Mouse (Mus musculus): Measurements from ENCODE around the gene Rnf166. TPM values are rescaled to one million over a fixed set of nuclear protein-coding genes. Genes with fewer than 3 reads are reported as not detected.

The Rnf166 gene
- polyA plus RNA-seq, 2 experiments: 47.0 to 80.1 TPM

DNA sequence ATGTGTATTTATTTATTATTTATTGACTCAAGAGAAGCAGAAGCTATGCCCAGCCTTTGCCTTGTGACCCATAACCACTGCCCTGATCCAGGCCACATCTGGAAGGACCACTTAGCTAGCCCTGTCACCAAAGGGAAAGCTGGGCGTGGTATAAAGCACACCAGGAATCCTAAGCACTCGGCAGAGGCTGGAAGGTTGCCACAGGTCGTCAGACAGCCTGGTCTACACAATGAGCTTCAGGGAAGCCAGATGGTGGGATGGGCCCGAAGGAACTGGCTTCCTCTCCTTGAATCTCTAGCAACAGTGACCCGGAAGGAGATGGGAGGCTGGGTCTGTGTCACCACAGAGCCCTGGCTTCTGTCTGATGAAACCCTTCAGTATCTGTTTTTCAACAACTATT lies 52.2 kb downstream of the Rnf166 start:
- ATAC-seq (ENCODE audit: low FRiP score, low read depth) (no peak), DNase-seq (ENCODE audit: low spot score) (peak; percentile 32)
- Histone ChIP-seq H3K4me2 (replicated peaks; ENCODE audit: low read depth, low read length, severe bottlenecking) (no peak overlapping the region), H3K9me3 (ENCODE audit: control insufficient read depth, low read length) (no peaks in the 10 kb centered on the region), H3K27ac (replicated peaks; ENCODE audit: low read depth, low read length) (no peak overlapping the region), H3K4me1 (ENCODE audit: control insufficient read depth, insufficient read depth, low read length) (no peaks in the 10 kb centered on the region), H3K27me3 (ENCODE audit: control insufficient read depth, insufficient read depth, low read length) (no peaks in the 10 kb centered on the region), H3K9ac (ENCODE audit: low read depth, low read length, severe bottlenecking) (no peak overlapping the region), H3K4me3 (replicated peaks; ENCODE audit: low read length) (no peak overlapping the region), H3K36me3 (ENCODE audit: control insufficient read depth, insufficient read depth, low read length) (peaks cover 8% of the 10 kb centered on the region)
- 46% methylated on average over 5 of the region's 5 CpGs for WGBS
- TF ChIP-seq POLR2A (IDR thresholded peaks at IDR 0.05; ENCODE audit: borderline replicate concordance, extremely low read depth, insufficient read depth, insufficient read length): no peak

GRCm38 (mm10) chr8:122423217-122423616 lies 52.6 kb downstream of the Rnf166 start:
- no peak overlapping the region for H3K4me2 ChIP-seq (replicated peaks; ENCODE audit: low read depth, low read length, severe bottlenecking)
- H3K9ac ChIP-seq (ENCODE audit: low read depth, low read length, severe bottlenecking): no peak overlapping the region
- no peak overlapping the region for H3K4me3 ChIP-seq (replicated peaks; ENCODE audit: low read length)
- H3K36me3 ChIP-seq (ENCODE audit: control insufficient read depth, insufficient read depth, low read length): peaks cover 12% of the 10 kb centered on the region
- no peaks in the 10 kb centered on the region for H3K9me3 ChIP-seq (ENCODE audit: control insufficient read depth, low read length)
- DNase-seq (ENCODE audit: low spot score): no peak
- no peak for TF ChIP-seq POLR2A (IDR thresholded peaks at IDR 0.05; ENCODE audit: borderline replicate concordance, extremely low read depth, insufficient read depth, insufficient read length)
- no peaks in the 10 kb centered on the region for H3K27me3 ChIP-seq (ENCODE audit: control insufficient read depth, insufficient read depth, low read length)
- H3K4me1 ChIP-seq (ENCODE audit: control insufficient read depth, insufficient read depth, low read length): no peaks in the 10 kb centered on the region
- ATAC-seq (ENCODE audit: low FRiP score, low read depth): no peak
- H3K27ac ChIP-seq (replicated peaks; ENCODE audit: low read depth, low read length): no peak overlapping the region
- 88% methylated on average over 24 of the region's 24 CpGs for WGBS

GRCm38 (mm10) chr8:122421376-122422070 lies 54.3 kb downstream of the Rnf166 start, which contains the start of gene Il17c:
Il17c (plus strand) TSS chr8:122422020.
- ATAC-seq (ENCODE audit: low FRiP score, low read depth) (no peak), DNase-seq (ENCODE audit: low spot score) (no peak)
- WGBS: 74% methylated on average over 14 of the region's 14 CpGs
- no peak for TF ChIP-seq POLR2A (IDR thresholded peaks at IDR 0.05; ENCODE audit: borderline replicate concordance, extremely low read depth, insufficient read depth, insufficient read length)
- no peaks in the 10 kb centered on the region for H3K9me3 ChIP-seq (ENCODE audit: control insufficient read depth, low read length)
- no peaks in the 10 kb centered on the region for H3K27me3 ChIP-seq (ENCODE audit: control insufficient read depth, insufficient read depth, low read length)
- H3K4me2 ChIP-seq (replicated peaks; ENCODE audit: low read depth, low read length, severe bottlenecking): no peak within 1 kb of the TSS
- H3K4me1 ChIP-seq (ENCODE audit: control insufficient read depth, insufficient read depth, low read length): no peaks in the 10 kb centered on the region
- peaks cover 28% of the 10 kb centered on the region for H3K36me3 ChIP-seq (ENCODE audit: control insufficient read depth, insufficient read depth, low read length)
- no peak within 1 kb of the TSS for H3K4me3 ChIP-seq (replicated peaks; ENCODE audit: low read length)
- no peak within 1 kb of the TSS for H3K9ac ChIP-seq (ENCODE audit: low read depth, low read length, severe bottlenecking)
- no peak within 1 kb of the TSS for H3K27ac ChIP-seq (replicated peaks; ENCODE audit: low read depth, low read length)

DNA sequence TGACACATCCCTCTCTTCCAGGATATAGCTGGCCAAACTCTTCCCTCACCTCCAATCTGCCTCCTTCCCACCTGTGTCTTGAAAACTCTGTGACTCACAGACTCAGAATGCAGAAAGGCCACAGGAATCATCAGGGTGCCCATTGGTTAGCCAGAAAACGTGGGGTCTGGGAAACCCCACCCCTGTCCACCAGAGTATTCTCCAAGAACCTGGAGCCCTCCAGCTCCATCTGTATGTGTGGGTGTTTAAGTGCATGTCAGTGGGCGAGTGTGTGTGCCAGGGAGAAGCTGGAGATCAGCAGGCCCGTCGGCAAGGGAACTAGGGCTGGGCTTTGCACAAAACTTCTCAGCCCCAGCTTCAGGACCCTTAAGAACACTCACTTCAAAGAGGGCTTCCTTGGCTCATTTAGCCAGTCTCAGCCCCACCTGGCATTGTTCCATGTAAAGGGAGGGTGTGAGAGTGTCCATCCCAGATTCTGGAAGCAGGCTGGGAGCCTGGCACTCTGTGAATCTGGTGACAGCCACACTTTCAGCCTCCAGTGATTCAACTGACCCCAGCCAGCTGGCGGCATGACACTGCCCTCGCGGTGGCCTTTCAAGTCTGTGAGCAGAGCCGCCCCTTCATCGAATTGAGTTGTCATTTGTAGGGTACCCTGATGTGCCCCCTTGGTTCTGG lies 55.8 kb downstream of the Rnf166 start:
- H3K27ac ChIP-seq (replicated peaks; ENCODE audit: low read depth, low read length): no peak overlapping the region
- no peaks in the 10 kb centered on the region for H3K27me3 ChIP-seq (ENCODE audit: control insufficient read depth, insufficient read depth, low read length)
- 74% methylated on average over 9 of the region's 9 CpGs for WGBS
- TF ChIP-seq POLR2A (IDR thresholded peaks at IDR 0.05; ENCODE audit: borderline replicate concordance, extremely low read depth, insufficient read depth, insufficient read length): no peak
- no peaks in the 10 kb centered on the region for H3K9me3 ChIP-seq (ENCODE audit: control insufficient read depth, low read length)
- ATAC-seq (ENCODE audit: low FRiP score, low read depth) (no peak), DNase-seq (ENCODE audit: low spot score) (no peak)
- H3K4me3 ChIP-seq (replicated peaks; ENCODE audit: low read length): no peak overlapping the region
- H3K9ac ChIP-seq (ENCODE audit: low read depth, low read length, severe bottlenecking): no peak overlapping the region
- H3K4me1 ChIP-seq (ENCODE audit: control insufficient read depth, insufficient read depth, low read length): no peaks in the 10 kb centered on the region
- H3K36me3 ChIP-seq (ENCODE audit: control insufficient read depth, insufficient read depth, low read length): peaks cover 43% of the 10 kb centered on the region
- H3K4me2 ChIP-seq (replicated peaks; ENCODE audit: low read depth, low read length, severe bottlenecking): no peak overlapping the region

Small RNA genes lying within 50 kb of the gene (microRNA-seq; reads per million reads assigned to microRNA genes)
- not detected for gene Gm24366

Other genes with a start within 250 kb of the Rnf166 start
- gene Zfpm1, start 193.9 kb downstream of the Rnf166 start, polyA plus RNA-seq (2012; rRNA removed): 10.4 and 13.8 TPM in 2 replicates
- gene Zfpm1, start 193.9 kb downstream of the Rnf166 start, polyA plus RNA-seq (2014; fragmentation: Nextera tagmentation; extraction: Ambion mirVana): 1.9 and 2.1 TPM in 2 replicates
- gene Trhr2, start 115.3 kb downstream of the Rnf166 start, polyA plus RNA-seq (2012; rRNA removed): 1.7 and 3.2 TPM in 2 replicates
- gene Trhr2, start 115.3 kb downstream of the Rnf166 start, polyA plus RNA-seq (2014; fragmentation: Nextera tagmentation; extraction: Ambion mirVana): 0.25 TPM in 1 of 2 replicates, not detected in the other
- gene Zc3h18, start 99.5 kb downstream of the Rnf166 start, polyA plus RNA-seq (2012; rRNA removed): 50.9 and 58.1 TPM in 2 replicates
- gene Zc3h18, start 99.5 kb downstream of the Rnf166 start, polyA plus RNA-seq (2014; fragmentation: Nextera tagmentation; extraction: Ambion mirVana): 31.3 and 38.5 TPM in 2 replicates
- 0.49 and 0.92 TPM in 2 replicates for gene Il17c, start 54.0 kb downstream of the Rnf166 start, polyA plus RNA-seq (2012; rRNA removed)
- gene Il17c, start 54.0 kb downstream of the Rnf166 start, polyA plus RNA-seq (2014; fragmentation: Nextera tagmentation; extraction: Ambion mirVana): not detected in 2 replicates
- 108 and 131 TPM in 2 replicates for gene Cyba, start 43.1 kb downstream of the Rnf166 start, polyA plus RNA-seq (2012; rRNA removed)
- 183 and 188 TPM in 2 replicates for gene Cyba, start 43.1 kb downstream of the Rnf166 start, polyA plus RNA-seq (2014; fragmentation: Nextera tagmentation; extraction: Ambion mirVana)
- gene Mvd, start 32.6 kb downstream of the Rnf166 start, polyA plus RNA-seq (2012; rRNA removed): 42.3 and 50.1 TPM in 2 replicates
- gene Mvd, start 32.6 kb downstream of the Rnf166 start, polyA plus RNA-seq (2014; fragmentation: Nextera tagmentation; extraction: Ambion mirVana): 30.9 and 38.2 TPM in 2 replicates
- gene Snai3, start 15.3 kb downstream of the Rnf166 start, polyA plus RNA-seq (2012; rRNA removed): 2.1 and 2.5 TPM in 2 replicates
- gene Snai3, start 15.3 kb downstream of the Rnf166 start, polyA plus RNA-seq (2014; fragmentation: Nextera tagmentation; extraction: Ambion mirVana): 1.2 and 2.1 TPM in 2 replicates
- gene Ctu2, start 79 bp upstream of the Rnf166 start, polyA plus RNA-seq (2012; rRNA removed): 57.1 and 59.5 TPM in 2 replicates
- gene Ctu2, start 79 bp upstream of the Rnf166 start, polyA plus RNA-seq (2014; fragmentation: Nextera tagmentation; extraction: Ambion mirVana): 49.5 and 64.3 TPM in 2 replicates
- 93.3 and 120 TPM in 2 replicates for gene Piezo1, start 75.3 kb upstream of the Rnf166 start, polyA plus RNA-seq (2012; rRNA removed)
- 20.4 and 20.7 TPM in 2 replicates for gene Piezo1, start 75.3 kb upstream of the Rnf166 start, polyA plus RNA-seq (2014; fragmentation: Nextera tagmentation; extraction: Ambion mirVana)
- gene Cdt1, start 92.0 kb upstream of the Rnf166 start, polyA plus RNA-seq (2012; rRNA removed): 79.0 and 103 TPM in 2 replicates
- gene Cdt1, start 92.0 kb upstream of the Rnf166 start, polyA plus RNA-seq (2014; fragmentation: Nextera tagmentation; extraction: Ambion mirVana): 34.0 and 34.2 TPM in 2 replicates
- gene Aprt, start 100.8 kb upstream of the Rnf166 start, polyA plus RNA-seq (2012; rRNA removed): 199 and 217 TPM in 2 replicates
- 348 and 382 TPM in 2 replicates for gene Aprt, start 100.8 kb upstream of the Rnf166 start, polyA plus RNA-seq (2014; fragmentation: Nextera tagmentation; extraction: Ambion mirVana)
- gene Galns, start 135.4 kb upstream of the Rnf166 start, polyA plus RNA-seq (2012; rRNA removed): 14.7 and 17.1 TPM in 2 replicates
- 12.0 and 12.7 TPM in 2 replicates for gene Galns, start 135.4 kb upstream of the Rnf166 start, polyA plus RNA-seq (2014; fragmentation: Nextera tagmentation; extraction: Ambion mirVana)
- gene Trappc2l, start 135.6 kb upstream of the Rnf166 start, polyA plus RNA-seq (2012; rRNA removed): 96.8 and 129 TPM in 2 replicates
- 70.2 and 70.5 TPM in 2 replicates for gene Trappc2l, start 135.6 kb upstream of the Rnf166 start, polyA plus RNA-seq (2014; fragmentation: Nextera tagmentation; extraction: Ambion mirVana)
- gene Pabpn1l, start 146.7 kb upstream of the Rnf166 start, polyA plus RNA-seq (2012; rRNA removed): 0.05 TPM in 1 of 2 replicates, not detected in the other
- not detected in 2 replicates for gene Pabpn1l, start 146.7 kb upstream of the Rnf166 start, polyA plus RNA-seq (2014; fragmentation: Nextera tagmentation; extraction: Ambion mirVana)
- 6.1 and 7.2 TPM in 2 replicates for gene Cbfa2t3, start 223.0 kb upstream of the Rnf166 start, polyA plus RNA-seq (2012; rRNA removed)
- gene Cbfa2t3, start 223.0 kb upstream of the Rnf166 start, polyA plus RNA-seq (2014; fragmentation: Nextera tagmentation; extraction: Ambion mirVana): 6.0 and 6.1 TPM in 2 replicates

All from limb, embryonic 14.5 days (tissue).